In the genomic region with DNA sequence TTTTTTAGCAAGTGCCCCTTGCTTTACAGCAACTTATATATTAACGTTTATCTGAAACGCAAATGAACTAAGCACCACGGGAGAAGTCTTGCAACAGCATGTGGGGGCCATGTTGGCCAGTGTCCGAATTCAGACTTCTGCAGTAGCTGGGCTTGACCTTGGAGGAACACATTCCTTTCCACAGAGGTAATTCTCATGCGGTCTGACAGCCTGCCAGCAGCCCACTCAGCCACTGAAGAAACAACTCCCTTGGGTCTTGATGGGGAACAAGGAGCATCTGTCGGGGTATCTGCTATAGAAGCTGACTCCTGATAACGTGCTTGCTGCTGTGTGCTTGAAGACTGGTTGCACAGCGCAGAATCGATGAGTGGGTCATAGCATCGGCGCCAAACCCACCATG, we compare ENCODE assay signal across 13 mouse cellular contexts.
DNase-seq lines count a peak whose midpoint lies in the region; ATAC-seq and TF ChIP-seq lines count a peak whose summit lies in the region.
"Had no signal": no experiment of that assay in that cellular context is flagged by ENCODE, and none has a peak within 500 bp of the region (broad histone marks: within the 10 kb centered on the region; RNA-seq: fewer than 3 reads in every experiment).

No protein-coding gene starts in this region.

- H3K9ac ChIP-seq in kidney, embryonic 16.5 days (replicated peaks; ENCODE audit: low read length): no peak overlapping the region
- H3K9ac ChIP-seq in hindbrain, embryonic 12.5 days: no peak overlapping the region

- TF ChIP-seq POLR2A in kidney, adult 2 months (IDR thresholded peaks at IDR 0.05; ENCODE audit: low read depth, low read length): no peak

- ATAC-seq in kidney, embryonic 16.5 days (ENCODE audit: low FRiP score, low TSS enrichment): no peak
- no peak for ATAC-seq in hindbrain, embryonic 12.5 days (ENCODE audit: low FRiP score)
- ATAC-seq: intestine, embryonic 16.5 days had no signal

- no peaks in the 10 kb centered on the region for H3K79me2 ChIP-seq in macrophage (ENCODE audit: inconsistent target)

- H3K4me2 ChIP-seq in kidney, embryonic 16.5 days (replicated peaks; ENCODE audit: low read depth, low read length): no peak overlapping the region
- H3K4me2 ChIP-seq in hindbrain, embryonic 12.5 days (replicated peaks): no peak overlapping the region

- H3K27ac ChIP-seq in kidney, adult 2 months (ENCODE audit: insufficient read depth, low read depth, low read length): no peak overlapping the region
- no peak overlapping the region for H3K27ac ChIP-seq in kidney, embryonic 16.5 days (ENCODE audit: low read length)
- 0 out of 2 replicates have a peak overlapping the region, but pooled peaks have one; percentile 15 for H3K27ac ChIP-seq in macrophage
- H3K27ac ChIP-seq in hindbrain, embryonic 12.5 days: no peak overlapping the region
- H3K27ac ChIP-seq: forebrain, embryonic 10.5 days had no signal

- peaks cover 2% of the 10 kb centered on the region; the same call in 1 of the 2 replicates for H3K4me1 ChIP-seq in kidney, adult 2 months (ENCODE audit: control insufficient read depth, insufficient read depth, low read length)
- no peaks in the 10 kb centered on the region for H3K4me1 ChIP-seq in kidney, embryonic 16.5 days (ENCODE audit: insufficient read depth, low read length)
- H3K4me1 ChIP-seq in hindbrain, embryonic 12.5 days: no peaks in the 10 kb centered on the region
- H3K4me1 ChIP-seq: forebrain, embryonic 10.5 days had no signal

- H3K36me3 ChIP-seq in kidney, adult 2 months (ENCODE audit: control insufficient read depth, insufficient read depth, low read length): no peaks in the 10 kb centered on the region
- H3K36me3 ChIP-seq in kidney, embryonic 16.5 days (ENCODE audit: insufficient read depth, low read length): no peaks in the 10 kb centered on the region
- no peaks in the 10 kb centered on the region for H3K36me3 ChIP-seq in macrophage (ENCODE audit: inconsistent target)
- no peaks in the 10 kb centered on the region for H3K36me3 ChIP-seq in hindbrain, embryonic 12.5 days
- H3K36me3 ChIP-seq: forebrain, embryonic 10.5 days had no signal

- H3K4me3 ChIP-seq in kidney, adult 2 months (ENCODE audit: insufficient read depth, low read depth, low read length): no peak overlapping the region
- H3K4me3 ChIP-seq in kidney, embryonic 16.5 days (ENCODE audit: low read length): no peak overlapping the region
- no peak overlapping the region for H3K4me3 ChIP-seq in macrophage (ENCODE audit: inconsistent target)
- no peak overlapping the region for H3K4me3 ChIP-seq in hindbrain, embryonic 12.5 days
- H3K4me3 ChIP-seq: forebrain, embryonic 10.5 days; megakaryocyte, embryonic 14.5 days had no signal

- H3K27me3 ChIP-seq in kidney, adult 2 months (replicated peaks; ENCODE audit: control insufficient read depth, insufficient read depth, low read length): no peaks in the 10 kb centered on the region
- H3K27me3 ChIP-seq in kidney, embryonic 16.5 days (ENCODE audit: insufficient read depth, low read length): no peaks in the 10 kb centered on the region
- no peaks in the 10 kb centered on the region for H3K27me3 ChIP-seq in hindbrain, embryonic 12.5 days

- DNase-seq in kidney, adult 2 months: peak; percentile 52
- peak; percentile 74 to 82 for DNase-seq in heart, adult 18-20 months
- peak; percentile 42 for DNase-seq in kidney, adult 9 months
- no peak for DNase-seq in right cerebral cortex, postnatal 14 days
- DNase-seq in layer of hippocampus, adult 11-12 months (ENCODE audit: low spot score): no peak
- DNase-seq: cerebellum, postnatal 25 days; thymus, adult 18-20 months had no signal

- TF ChIP-seq CTCF in kidney, adult 2 months (conservative IDR thresholded peaks at IDR 0.05; ENCODE audit: insufficient read depth, insufficient read length, low read depth, low read length): no peak

- WGBS in kidney, adult 2 months: 61% methylated on average over 11 of the region's 11 CpGs
- WGBS in kidney, embryonic 16.5 days: 69% methylated on average over 11 of the region's 11 CpGs
- 93% methylated on average over 11 of the region's 11 CpGs for WGBS in macrophage (ENCODE audit: missing documents)
- 79% methylated on average over 11 of the region's 11 CpGs for WGBS in hindbrain, embryonic 12.5 days

- no peaks in the 10 kb centered on the region for H3K9me3 ChIP-seq in kidney, embryonic 16.5 days (ENCODE audit: low read length)
- H3K9me3 ChIP-seq in hindbrain, embryonic 12.5 days (replicated peaks): no peaks in the 10 kb centered on the region
- H3K9me3 ChIP-seq: forebrain, embryonic 10.5 days had no signal

Comparison
In these comparisons a context has a peak if more than half of its experiments do, and no peak if none do; other contexts are left out.
1. DNase-seq: peak in kidney, adult 2 months (single experiment), heart, adult 18-20 months (2 of 2) and kidney, adult 9 months (single experiment); none in right cerebral cortex, postnatal 14 days (single experiment) and layer of hippocampus, adult 11-12 months (single experiment).